Mouse (Mus musculus) left cerebral cortex, adult 11 months (tissue): ENCODE data around the gene Asphd1.

ENCODE experiments used
- DNase-seq: peaks from one replicate; pipeline ENCODE4 v3.0.0; 2022; ENCODE audit warnings: low spot score

Gene Asphd1

DNA sequence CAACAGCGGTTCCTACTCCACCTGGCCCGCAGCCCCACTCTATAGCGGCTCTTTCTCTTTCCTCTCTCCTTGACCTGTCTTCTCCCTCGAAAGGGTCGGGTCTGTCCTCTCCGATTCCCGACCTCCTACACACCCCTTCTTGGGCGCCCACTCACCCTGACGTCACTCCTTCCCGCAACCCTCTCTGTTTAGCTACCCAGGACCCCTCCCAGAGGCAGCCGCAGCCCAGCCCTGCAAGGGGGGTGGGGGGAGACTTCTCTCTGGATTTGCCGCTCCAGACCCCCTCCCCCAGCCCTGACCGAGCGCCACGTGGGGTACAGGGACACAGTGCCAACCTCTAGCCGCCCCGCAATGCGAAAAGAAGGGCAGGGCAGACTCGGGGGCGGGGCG lies at the start of gene Asphd1:
Asphd1 (minus strand) TSS at position 180 of the 390 bp plus-strand sequence.
- DNase-seq: no peak

DNA sequence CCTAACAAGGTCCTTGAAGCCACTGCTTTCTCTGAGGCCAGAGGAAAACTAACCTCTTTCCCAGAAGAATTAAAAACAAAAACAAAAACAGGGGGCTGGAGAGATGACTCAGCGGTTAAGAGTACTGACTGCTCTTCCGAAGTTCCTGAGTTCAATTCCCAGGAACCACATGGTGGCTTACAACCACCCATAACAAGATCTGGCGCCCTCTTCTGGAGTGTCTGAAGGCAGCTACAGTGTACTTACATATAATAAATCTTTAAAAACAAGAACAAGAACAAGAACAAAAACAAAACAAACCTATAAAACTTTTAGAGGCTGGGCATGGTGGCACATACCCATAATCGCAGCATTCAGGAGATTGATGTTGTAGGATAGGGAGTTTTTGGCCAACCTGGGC lies 47.1 kb upstream of the Asphd1 start:
- DNase-seq: no peak

DNA sequence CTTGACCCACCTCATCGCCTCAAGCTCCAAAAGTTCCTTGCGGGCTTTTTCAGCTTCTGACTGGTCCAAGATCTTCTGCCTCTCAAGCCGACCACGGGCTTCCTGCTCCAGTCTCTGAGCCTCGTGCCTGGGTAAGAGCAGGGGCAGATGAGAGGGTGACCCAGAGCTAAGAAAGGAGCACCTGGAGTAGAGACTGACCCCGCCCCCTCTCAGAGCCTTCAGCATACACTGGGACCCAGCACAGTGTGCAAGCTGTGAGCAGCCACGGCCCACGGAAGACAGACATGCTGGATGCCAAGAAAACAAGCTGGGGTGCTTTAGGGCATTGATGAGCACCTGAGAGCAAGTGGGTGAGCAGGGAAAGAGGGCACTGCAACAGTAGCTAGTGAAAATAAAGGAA lies 39.4 kb upstream of the Asphd1 start:
- DNase-seq: no peak

DNA sequence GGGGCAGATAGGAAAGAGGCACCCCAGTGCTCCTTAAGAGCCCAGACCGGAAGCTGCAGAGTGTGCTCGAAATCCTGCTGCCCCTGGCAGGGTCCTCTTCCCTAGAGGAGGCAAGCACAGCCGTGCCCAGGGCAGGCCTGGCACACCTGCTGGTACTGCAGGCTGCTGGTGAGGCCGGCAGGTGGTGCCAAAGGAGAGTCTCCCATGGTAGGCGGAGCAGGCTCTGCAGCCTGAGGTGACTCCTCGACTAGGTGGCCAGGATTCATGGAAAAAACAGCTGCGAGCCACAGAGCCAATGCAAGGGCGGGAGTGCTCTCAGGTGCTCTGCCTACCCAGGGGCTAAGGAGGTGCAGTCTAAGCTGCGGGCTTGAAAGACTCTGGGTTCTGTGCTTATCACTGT lies 36.9 kb upstream of the Asphd1 start:
- DNase-seq: no peak

DNA sequence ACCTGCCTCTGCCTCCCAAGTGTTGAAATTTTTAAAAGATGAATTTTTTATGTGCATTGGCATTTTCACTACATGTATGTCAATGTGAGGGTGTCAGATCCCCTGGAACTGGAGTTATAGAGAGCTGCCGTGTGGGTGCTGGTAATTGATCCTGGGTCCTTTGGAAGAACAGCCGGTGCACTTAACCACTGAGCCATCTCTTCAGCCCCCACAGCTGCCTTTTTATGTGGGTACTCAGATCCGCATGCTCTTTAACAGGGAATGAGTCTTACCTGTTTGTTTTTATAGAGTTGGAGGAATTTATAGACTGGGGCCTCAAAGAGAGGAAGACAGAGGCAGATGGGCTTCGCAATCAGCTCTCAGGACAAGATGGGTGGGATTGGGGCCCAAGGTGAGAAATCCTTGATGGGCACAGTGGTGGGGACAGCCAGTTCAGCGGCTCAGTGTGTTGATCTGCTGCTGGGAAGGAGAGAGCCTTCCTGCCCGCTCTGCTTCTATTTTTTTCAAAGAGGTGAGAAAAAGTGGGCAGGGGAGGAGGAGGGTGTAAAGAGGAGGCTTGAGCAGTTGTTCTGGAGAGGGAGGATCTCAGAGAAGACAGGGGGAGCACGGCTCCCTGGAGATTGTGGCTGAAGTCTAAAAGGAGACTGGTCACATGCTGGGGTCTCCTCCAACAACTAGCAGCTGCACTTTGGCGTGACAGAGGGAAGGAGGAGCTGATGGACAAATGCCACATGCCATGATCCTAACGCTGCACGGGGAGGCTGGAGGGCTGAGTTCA lies 35.5 kb upstream of the Asphd1 start:
- no peak for DNase-seq

DNA sequence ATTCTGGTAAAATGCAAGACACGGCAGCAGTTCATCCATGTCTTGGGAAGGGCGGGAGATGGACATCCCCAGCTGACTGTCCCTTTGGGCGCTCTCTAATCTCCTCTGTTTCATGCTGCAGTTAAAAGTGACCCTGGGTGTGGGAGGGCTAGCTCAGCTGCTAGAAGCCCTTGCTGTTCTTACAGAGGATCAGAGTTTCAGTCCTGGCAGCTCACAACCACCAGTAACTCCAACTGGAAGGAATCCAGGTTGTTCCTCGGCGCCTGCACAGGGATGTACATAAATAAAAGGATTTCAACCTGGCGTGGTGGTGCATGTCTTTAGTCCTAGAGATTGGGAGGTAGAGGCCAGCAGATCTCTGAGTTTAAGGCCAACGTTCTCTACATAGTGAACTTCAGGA lies 33.7 kb upstream of the Asphd1 start:
- DNase-seq: no peak

DNA sequence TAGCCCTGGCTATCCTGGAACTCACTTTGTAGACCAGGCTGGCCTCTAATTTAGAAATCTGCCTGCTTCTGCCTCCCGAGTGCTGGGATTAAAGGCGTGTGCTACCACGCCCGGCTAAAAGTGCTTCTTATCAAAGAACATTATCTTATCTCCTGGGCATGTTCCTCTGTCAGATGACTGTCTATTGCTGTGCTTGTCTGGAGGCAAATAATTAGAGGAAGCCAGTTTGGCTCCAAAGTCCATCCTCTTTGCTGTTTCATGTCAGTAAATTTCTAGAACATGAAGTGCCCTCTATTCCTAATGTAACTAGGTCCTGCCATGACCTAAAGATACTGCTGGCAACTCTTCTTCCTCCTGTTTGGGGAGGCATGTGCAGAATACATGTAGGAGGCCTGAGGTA lies 32.7 kb upstream of the Asphd1 start:
- DNase-seq: no peak

DNA sequence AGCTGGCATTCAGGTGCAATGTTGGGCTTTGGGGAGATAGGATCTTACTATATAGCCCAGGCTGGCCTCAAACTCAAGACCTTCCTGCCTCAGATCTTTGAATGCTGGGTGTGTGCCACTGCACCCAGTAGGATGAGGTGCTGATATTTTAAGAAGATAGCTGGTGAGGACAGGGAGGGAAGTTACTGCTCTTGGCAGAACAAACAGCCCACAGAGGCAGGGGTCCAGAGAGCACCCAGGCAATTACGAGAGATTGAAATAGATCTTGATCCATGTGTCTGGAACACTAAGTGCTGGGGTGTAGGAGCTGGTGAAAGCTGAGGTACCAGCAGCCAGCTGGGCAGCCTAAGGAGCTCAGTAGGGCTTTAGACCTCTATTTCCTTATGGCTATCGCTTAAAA lies 32.2 kb upstream of the Asphd1 start:
- no peak for DNase-seq

DNA sequence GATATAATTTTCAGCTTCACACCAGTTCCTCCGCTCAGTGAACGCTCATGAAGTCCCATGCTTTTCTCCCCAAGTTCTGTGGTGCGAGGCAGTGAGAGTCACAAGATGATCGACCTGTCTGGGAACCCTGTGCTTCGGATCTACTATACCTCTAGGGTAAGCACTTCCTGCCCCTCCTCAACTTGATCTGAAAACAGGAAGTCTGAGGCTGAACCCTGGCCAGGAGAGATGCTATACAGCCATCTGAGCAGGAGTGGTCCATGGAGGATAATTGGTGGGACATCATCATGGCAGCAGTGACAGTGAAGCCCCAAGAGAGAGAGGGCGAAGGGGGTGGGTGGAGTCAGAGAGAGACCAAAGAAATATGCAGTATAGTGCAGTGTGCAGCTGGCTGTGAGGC lies 29.5 kb upstream of the Asphd1 start:
- DNase-seq: no peak

DNA sequence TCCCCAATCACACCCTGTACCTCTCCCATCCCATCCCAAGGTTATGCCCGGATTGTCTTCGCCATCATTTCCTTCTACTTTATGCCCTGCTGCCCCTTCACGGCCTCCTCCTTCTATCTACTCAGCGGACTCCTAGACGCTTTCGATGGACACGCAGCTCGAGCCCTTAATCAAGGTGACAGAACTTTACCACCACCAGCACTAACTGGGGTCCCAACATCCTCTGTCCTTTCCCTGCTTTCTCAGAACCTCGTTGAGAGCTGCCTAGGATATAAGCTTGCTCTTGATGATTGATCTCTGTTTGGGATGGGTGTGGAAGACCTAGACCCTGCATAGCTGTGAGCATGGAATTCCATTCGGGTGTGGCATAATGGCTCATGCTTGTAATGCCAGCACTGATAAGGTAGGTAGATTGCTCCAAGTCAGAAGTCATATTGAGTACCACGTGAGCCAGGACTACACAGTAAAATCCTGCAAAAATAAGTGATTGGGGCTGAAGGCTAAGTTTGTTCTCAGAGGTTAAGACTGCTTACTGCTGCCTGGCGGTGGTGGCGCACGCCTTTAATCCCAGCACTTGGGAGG lies 27.6 kb upstream of the Asphd1 start:
- no peak for DNase-seq

DNA sequence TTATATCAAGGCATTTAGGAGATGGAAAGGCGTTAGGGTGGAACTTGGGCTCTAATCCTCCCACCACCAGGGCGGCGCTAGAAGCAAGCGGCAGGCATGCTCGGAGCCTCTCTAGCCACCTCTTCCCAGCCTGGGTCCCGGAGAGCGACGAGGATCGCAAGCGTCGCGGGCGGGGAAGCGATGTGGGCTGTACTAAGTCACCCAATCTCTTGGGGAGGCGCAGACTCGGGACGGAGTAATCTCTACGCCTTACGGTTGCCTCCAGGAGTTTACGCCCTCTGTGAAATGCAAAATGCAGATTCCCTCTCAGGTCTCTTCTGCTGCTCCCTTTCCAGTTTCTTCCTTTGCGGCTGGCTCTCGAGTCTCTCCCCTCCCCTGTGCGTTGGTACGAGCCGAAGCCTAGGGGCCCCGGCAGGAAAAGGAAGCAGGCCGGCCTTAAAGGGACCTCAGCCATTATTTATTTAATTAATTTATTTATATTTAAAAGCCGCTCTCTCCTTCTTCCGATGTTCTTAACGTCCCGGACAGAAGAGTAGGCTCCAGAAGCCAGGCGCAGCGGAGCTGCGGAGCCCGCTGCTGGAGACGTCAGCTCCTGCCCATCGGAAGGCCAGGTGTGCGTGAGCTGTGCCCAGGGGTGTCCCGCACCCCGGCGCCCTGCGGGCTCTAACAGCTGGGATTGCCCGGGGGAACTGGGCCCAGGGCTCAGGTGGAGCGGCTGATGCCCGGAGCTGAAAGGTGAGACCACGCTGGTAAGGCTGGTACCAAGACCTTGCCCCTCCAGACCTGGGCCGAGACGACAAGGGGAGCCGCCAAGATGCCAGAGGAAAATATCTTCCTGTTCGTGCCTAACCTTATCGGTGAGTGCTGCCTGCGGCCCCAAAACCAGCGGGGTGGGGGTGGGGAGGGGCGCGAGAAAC lies 26.8 kb upstream of the Asphd1 start, which contains the start of gene Cdiptos:
Cdiptos (minus strand) TSS at position 149 of the 917 bp plus-strand sequence.
- DNase-seq: peak; percentile 93

DNA sequence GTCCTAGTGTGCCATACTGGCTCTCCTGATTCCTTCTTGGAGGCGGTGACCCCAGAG lies 26.3 kb upstream of the Asphd1 start, which contains the start of gene Cdipt:
Cdipt (plus strand) TSS at position 22 of the 57 bp plus-strand sequence.
- no peak for DNase-seq

DNA sequence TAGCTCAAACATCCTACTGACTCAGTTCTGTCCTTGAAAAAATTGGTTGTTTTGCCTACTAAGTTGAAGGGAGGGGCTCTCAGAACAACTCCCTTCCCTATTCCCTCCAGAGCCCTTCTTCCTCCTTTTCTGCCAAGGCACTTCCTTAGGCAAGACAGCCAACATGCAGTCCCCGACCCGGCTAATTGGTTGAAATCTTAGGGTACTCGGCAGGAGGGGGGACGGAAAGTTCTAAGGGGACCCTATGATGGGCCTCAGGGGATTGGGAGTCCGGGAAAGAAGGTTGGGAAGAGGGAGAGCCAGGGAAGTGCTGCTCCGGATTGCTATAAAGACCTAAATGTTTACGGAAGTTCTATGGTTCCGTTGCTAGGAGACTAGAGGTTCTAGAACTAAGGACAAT lies 26.1 kb upstream of the Asphd1 start:
- no peak for DNase-seq

DNA sequence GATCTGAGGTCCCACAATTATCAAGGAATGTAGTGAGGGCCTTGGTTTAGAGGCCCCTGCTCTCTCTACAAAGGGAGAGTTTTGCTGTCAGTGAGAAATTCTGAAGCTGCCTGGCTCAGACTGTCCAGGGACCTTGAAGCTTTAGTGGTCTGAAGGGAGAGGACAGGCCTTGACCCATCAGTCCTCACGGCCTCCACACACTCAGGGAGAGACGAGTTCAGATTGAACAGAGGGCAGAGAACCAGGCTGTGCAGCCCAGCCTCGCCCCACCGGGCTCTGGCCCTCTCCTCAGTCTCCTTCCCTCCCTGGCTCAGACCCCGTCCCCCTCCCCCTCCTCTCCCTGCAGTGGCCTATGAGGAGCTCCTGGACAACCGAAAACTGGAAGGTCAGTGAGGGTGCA lies 18.0 kb upstream of the Asphd1 start:
- DNase-seq: no peak

DNA sequence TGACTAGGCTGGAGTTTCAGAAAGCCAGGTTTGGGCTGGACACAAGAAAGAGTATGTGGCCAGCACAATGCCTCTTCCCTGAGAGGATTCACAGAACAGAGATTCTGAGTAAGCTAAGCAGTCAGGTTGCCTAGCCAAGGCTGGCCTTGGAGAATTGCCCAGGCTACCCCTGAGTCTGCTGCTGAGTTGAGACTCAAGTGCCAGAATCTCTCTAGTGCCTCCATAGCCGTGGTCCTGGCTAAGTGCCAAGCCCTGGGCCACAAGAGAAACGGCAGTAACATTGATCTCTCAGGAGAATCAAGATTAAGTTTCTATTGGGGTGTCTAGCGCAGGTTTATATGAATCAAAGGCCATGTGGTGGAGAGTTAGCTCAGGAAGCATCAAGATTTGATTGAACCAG lies 16.2 kb upstream of the Asphd1 start:
- DNase-seq: no peak

DNA sequence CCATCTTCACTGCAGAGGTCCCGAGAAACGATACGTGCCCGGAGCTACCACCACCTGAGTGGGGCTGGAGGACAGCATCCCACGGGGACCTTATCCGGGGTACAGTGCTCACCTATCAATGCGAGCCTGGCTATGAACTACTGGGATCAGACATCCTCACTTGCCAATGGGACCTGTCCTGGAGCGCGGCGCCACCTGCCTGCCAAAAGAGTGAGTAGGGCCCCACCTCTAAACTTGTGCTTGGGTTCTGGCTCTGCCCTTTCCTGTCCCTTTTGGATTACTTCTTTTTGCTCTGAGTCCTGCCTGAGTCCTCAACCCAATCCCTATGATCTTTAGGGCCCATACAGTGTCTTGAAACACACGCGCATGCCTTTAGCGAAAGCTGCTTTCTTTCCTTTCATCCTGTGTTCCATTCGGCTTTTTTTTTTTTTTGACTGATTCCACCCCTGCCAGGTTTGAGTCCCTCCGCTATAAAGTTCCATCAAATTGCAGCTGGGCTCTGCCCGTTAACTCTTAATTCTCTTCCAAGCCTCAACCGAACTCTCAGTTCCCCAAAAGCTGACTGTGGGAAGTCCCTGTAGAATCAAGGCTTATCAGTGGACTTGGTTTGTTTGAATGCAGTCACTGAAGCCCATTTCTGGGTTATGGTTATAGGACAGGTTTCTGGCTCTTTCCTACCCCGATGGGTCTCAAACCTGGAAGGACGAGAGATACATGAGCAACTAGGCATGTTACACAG lies 14.3 kb upstream of the Asphd1 start:
- no peak for DNase-seq

DNA sequence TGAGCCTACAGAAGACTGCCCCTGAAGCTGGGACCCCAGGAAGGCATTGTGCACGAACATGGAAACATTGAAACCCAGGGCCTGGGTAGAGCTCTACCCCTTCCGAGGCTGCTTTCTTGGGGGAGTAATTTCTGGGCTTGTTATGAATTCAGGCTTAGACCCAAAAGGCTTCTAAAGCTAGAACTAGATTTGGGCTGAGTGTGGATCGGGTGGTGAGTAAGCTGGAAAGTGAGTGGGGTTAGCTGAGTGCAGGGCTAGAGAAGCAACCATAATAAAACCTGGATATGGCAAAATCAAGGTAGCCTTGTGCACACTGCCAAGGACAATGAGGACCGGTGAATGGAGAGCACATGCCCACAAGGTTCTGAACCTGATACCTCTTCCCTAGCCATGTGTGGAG lies 12.6 kb upstream of the Asphd1 start:
- DNase-seq: no peak

DNA sequence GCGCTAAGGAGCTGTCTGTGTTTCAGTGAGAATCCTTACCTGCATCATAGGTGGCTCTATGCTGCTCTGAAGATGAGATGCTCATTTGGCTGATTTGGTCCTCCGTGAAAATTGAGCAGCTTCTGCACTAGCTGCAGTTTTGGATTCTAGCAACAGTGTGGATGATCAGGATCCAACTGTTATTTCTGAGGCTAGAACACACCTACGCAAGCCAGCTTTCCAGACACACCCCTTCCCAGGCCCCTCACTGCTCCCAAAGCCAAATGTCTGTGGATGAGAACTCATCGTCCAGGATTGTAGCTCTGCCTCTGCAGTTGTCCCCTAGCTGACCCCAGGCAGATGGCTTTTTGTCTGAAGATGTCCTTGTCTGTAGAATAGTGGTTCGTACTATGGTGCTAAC lies 11.7 kb upstream of the Asphd1 start:
- DNase-seq: no peak

DNA sequence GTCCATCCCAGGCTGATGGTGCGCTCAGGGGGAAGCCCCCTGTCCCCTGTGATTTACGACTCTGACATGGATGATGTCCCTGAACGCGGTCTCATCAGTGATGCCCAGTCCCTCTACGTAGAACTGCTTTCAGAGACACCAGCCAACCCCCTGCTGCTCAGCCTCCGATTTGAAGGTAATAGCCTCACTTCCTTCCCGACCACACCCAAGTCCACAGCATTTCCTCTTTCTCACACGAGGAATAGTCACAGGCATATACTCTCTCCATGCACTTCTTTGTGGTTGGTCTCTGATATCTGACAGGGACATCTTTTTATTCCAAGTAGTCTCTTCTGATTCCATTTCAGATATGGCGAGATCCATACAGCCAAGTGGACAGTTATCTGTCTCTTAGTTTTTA lies 10.4 kb upstream of the Asphd1 start:
- DNase-seq: no peak

DNA sequence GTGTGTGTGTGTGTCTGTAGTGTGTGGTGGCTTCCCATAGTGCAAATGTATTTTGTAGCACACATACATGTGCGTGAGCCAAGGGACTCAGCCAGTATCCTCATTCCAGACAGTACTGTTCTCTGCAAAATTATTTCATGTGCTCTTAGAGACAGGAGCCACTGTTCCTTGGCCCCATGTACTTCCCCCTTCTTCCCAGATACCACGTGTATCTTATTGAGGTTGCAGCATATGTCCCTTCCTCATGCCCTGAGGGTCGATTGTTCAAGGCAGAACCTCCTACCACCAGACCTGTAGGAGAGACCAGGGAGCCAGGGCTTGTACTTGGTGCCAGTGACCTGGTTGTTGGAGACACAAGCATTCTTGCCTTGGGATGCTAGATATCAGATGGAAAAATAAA lies 5.7 kb upstream of the Asphd1 start:
- DNase-seq: no peak

DNA sequence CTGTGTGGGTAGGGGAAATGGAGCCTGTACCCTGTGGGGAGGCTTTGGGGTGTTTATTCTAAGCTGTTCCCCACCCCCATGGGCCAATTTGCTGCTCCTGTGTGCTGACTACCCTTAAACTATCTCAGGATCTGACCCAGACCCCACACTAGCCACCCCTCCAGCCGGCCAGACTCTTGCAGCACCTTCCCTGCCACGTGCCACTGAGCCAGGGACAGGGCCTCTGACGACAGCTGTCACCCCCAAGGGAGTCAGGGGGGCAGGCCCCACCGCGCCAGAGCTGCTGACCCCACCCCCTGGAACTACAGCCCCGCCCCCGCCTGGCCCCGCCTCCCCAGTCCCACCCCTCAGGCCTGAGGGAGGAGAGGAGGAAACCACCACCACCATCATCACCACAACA lies 3.3 kb upstream of the Asphd1 start:
- DNase-seq: no peak

DNA sequence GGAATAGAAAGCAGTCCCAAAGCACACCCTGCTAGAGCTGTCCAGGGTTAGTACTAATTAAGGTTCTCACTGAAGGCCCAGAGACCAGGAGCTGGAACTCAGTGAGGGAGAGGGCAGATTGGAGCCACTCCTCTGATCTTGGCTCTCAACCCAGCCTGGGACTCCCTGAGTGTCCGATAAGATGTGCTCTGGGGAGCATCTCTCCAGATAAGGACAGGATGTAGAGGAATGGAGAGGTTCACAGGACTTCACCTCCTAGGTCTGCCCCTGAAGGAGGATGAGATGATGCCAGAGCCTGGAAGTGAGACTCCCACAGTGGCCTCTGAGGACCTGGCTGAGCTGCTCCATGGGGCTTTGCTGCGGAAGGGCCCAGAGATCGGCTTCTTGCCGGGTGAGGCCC lies 2.4 kb upstream of the Asphd1 start:
- no peak for DNase-seq
